Mouse (Mus musculus): ENCODE measurements at regions not wholly inside any gene's neighbourhood (a gene's known extent, or its start where the extent isn't known, plus 50 kb on each side); places are given as distances from the start of the nearest gene placed in this dataset.

DNA sequence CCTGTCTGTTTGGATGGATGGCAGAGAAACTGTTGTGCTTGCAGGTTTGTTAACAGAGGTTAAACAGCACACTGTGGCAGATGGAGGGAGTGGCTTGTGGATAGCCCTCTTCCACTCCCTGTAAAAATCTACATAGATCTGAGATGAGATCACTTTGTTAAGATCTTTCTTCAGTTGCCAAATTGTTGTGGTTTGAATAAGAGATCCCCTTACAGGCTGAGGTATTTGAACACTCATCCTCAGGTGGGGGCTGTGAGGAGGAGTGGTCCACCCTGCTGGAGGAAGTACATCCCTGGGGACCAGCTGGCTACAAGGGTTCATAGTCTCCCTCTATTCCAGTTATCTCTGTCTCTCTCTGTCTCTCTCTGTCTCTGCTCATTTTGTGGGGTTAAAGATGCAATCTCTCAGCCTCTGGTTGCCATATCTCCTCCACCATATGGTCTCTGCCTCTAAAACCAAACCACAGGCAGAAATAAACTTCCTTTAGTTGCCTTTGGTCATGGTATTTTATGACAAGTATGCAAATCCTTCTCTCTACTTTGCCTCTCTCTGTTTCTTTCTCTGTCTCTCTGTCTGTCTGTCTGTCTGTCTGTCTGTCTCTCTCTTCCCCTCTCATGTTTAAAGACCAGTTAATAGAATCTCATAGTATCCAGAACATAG lies 194.0 kb upstream of the Tgfbr2 start:
- no peak overlapping the region for H3K27ac ChIP-seq (ENCODE audit: insufficient read depth, low read depth, low read length, poor library complexity, severe bottlenecking)
- H3K9ac ChIP-seq (ENCODE audit: insufficient read depth, low read depth, low read length, poor library complexity, severe bottlenecking), result no peak overlapping the region
- no peak overlapping the region for H3K4me3 ChIP-seq (ENCODE audit: insufficient read depth in 1 of 2, low read depth in 1 of 2, low read length in 2 of 2, poor library complexity in 1 of 2, severe bottlenecking in 1 of 2)
- TF ChIP-seq MAFK (IDR thresholded peaks at IDR 0.05; ENCODE audit: insufficient read depth, low read depth, low read length) (no peak), CHD2 (IDR thresholded peaks at IDR 0.05; ENCODE audit: low read depth, low read length) (no peak), ZC3H11A (IDR thresholded peaks at IDR 0.05; ENCODE audit: borderline replicate concordance, low read depth, low read length) (no peak), HCFC1 (IDR thresholded peaks at IDR 0.05; ENCODE audit: borderline replicate concordance, insufficient read depth, low read length) (no peak), ZNF384 (IDR thresholded peaks at IDR 0.05; ENCODE audit: low read depth, low read length) (no peak)
- H3K4me1 ChIP-seq (ENCODE audit: control insufficient read depth in 2 of 2, insufficient read depth in 2 of 2, low read length in 2 of 2, poor library complexity in 1 of 2), result no peaks in the 10 kb centered on the region
- no peaks in the 10 kb centered on the region for H3K36me3 ChIP-seq (ENCODE audit: control insufficient read depth, insufficient read depth, low read length, poor library complexity, severe bottlenecking)
- H3K9me3 ChIP-seq (ENCODE audit: control insufficient read depth, insufficient read depth, low read depth, low read length), result no peaks in the 10 kb centered on the region
- in situ Hi-C loops (cut with MboI; ENCODE audit: low sequenced_read_pairs in 2 of 2, unreplicated experiment in 2 of 2), result no loop called here
- DNase-seq (ENCODE audit: low read depth, low spot score), result no peak

DNA sequence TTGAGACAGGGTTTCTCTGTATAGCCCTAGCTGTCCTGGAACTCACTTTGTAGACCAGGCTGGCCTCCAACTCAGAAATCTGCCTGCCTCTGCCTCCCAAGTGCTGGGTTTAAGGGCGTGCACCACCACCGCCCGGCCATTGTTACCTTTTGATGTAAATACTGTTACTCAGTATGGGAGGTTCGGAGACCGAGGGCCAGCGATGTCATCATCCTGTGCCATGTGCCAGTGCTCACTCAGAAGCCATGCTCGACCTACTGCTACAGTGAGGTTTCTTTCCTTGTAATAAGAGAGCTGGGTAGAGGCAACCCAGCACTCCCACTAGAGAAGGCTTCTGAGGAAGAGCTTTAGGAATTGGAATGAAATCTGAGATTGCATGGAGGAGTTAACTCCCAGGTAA lies 191.6 kb upstream of the Tgfbr2 start:
- DNase-seq (ENCODE audit: low read depth, low spot score), result no peak
- Histone ChIP-seq H3K27ac (ENCODE audit: insufficient read depth, low read depth, low read length, poor library complexity, severe bottlenecking) (no peak overlapping the region), H3K36me3 (ENCODE audit: control insufficient read depth, insufficient read depth, low read length, poor library complexity, severe bottlenecking) (no peaks in the 10 kb centered on the region), H3K9me3 (ENCODE audit: control insufficient read depth, insufficient read depth, low read depth, low read length) (no peaks in the 10 kb centered on the region), H3K4me3 (ENCODE audit: insufficient read depth in 1 of 2, low read depth in 1 of 2, low read length in 2 of 2, poor library complexity in 1 of 2, severe bottlenecking in 1 of 2) (no peak overlapping the region), H3K9ac (ENCODE audit: insufficient read depth, low read depth, low read length, poor library complexity, severe bottlenecking) (no peak overlapping the region), H3K4me1 (ENCODE audit: control insufficient read depth in 2 of 2, insufficient read depth in 2 of 2, low read length in 2 of 2, poor library complexity in 1 of 2) (no peaks in the 10 kb centered on the region)
- TF ChIP-seq HCFC1 (IDR thresholded peaks at IDR 0.05; ENCODE audit: borderline replicate concordance, insufficient read depth, low read length) (no peak), MAFK (IDR thresholded peaks at IDR 0.05; ENCODE audit: insufficient read depth, low read depth, low read length) (no peak), ZNF384 (IDR thresholded peaks at IDR 0.05; ENCODE audit: low read depth, low read length) (no peak), CHD2 (IDR thresholded peaks at IDR 0.05; ENCODE audit: low read depth, low read length) (no peak), ZC3H11A (IDR thresholded peaks at IDR 0.05; ENCODE audit: borderline replicate concordance, low read depth, low read length) (no peak)
- in situ Hi-C loops (cut with MboI; ENCODE audit: low sequenced_read_pairs in 2 of 2, unreplicated experiment in 2 of 2), result no loop called here

DNA sequence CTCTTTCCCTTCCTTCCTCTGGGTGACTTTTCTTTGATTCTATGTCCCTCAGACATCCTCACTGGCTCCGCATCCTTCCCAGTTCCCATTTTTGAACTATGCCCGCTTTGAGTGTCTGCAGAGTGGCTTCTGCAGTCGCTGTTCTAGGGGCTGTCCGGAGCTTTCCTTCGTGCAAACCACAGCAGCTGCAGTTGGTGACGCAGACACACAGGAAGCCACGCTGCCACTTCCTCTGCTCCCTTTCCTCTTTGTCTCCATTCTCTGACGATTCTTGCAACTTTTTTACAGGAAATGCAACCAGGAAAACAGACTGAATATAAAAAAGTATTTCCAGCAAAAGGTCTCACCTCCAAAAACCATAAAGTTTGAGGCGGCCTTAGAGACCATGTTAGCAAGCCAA lies 191.0 kb upstream of the Tgfbr2 start:
- DNase-seq (ENCODE audit: low read depth, low spot score), result no peak
- no peak for TF ChIP-seq HCFC1 (IDR thresholded peaks at IDR 0.05; ENCODE audit: borderline replicate concordance, insufficient read depth, low read length)
- TF ChIP-seq MAFK (IDR thresholded peaks at IDR 0.05; ENCODE audit: insufficient read depth, low read depth, low read length), result no peak
- no peak for TF ChIP-seq ZNF384 (IDR thresholded peaks at IDR 0.05; ENCODE audit: low read depth, low read length)
- TF ChIP-seq ZC3H11A (IDR thresholded peaks at IDR 0.05; ENCODE audit: borderline replicate concordance, low read depth, low read length), result no peak
- TF ChIP-seq CHD2 (IDR thresholded peaks at IDR 0.05; ENCODE audit: low read depth, low read length), result no peak
- no peaks in the 10 kb centered on the region for H3K9me3 ChIP-seq (ENCODE audit: control insufficient read depth, insufficient read depth, low read depth, low read length)
- no peak overlapping the region for H3K9ac ChIP-seq (ENCODE audit: insufficient read depth, low read depth, low read length, poor library complexity, severe bottlenecking)
- H3K36me3 ChIP-seq (ENCODE audit: control insufficient read depth, insufficient read depth, low read length, poor library complexity, severe bottlenecking), result no peaks in the 10 kb centered on the region
- H3K4me3 ChIP-seq (ENCODE audit: insufficient read depth in 1 of 2, low read depth in 1 of 2, low read length in 2 of 2, poor library complexity in 1 of 2, severe bottlenecking in 1 of 2), result no peak overlapping the region
- no peak overlapping the region for H3K27ac ChIP-seq (ENCODE audit: insufficient read depth, low read depth, low read length, poor library complexity, severe bottlenecking)
- in situ Hi-C loops (cut with MboI; ENCODE audit: low sequenced_read_pairs in 2 of 2, unreplicated experiment in 2 of 2), result no loop called here
- no peaks in the 10 kb centered on the region for H3K4me1 ChIP-seq (ENCODE audit: control insufficient read depth in 2 of 2, insufficient read depth in 2 of 2, low read length in 2 of 2, poor library complexity in 1 of 2)

DNA sequence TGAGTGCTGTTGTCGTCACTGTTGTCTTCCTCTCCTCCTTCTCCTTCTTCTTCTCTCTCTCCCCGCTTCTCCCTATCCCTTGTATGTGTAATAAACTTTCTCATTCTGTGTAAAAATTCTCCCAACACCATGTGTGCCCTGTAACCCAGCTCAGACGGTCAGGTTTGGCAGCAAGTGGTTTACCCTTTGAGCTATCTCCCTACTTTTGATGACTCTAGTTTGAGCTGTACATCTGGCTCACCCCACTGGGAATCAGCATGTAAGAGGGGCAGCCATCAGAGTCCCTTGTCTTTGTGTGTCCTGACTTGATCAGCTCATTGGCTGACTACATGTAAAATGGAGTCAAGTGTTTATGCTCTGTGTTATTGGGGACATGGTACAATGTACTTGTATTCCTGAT lies 190.5 kb upstream of the Tgfbr2 start:
- TF ChIP-seq MAFK (IDR thresholded peaks at IDR 0.05; ENCODE audit: insufficient read depth, low read depth, low read length) (no peak), HCFC1 (IDR thresholded peaks at IDR 0.05; ENCODE audit: borderline replicate concordance, insufficient read depth, low read length) (no peak), ZNF384 (IDR thresholded peaks at IDR 0.05; ENCODE audit: low read depth, low read length) (no peak), CHD2 (IDR thresholded peaks at IDR 0.05; ENCODE audit: low read depth, low read length) (no peak), ZC3H11A (IDR thresholded peaks at IDR 0.05; ENCODE audit: borderline replicate concordance, low read depth, low read length) (no peak)
- no peak overlapping the region for H3K4me3 ChIP-seq (ENCODE audit: insufficient read depth in 1 of 2, low read depth in 1 of 2, low read length in 2 of 2, poor library complexity in 1 of 2, severe bottlenecking in 1 of 2)
- H3K9ac ChIP-seq (ENCODE audit: insufficient read depth, low read depth, low read length, poor library complexity, severe bottlenecking), result no peak overlapping the region
- H3K27ac ChIP-seq (ENCODE audit: insufficient read depth, low read depth, low read length, poor library complexity, severe bottlenecking), result no peak overlapping the region
- H3K4me1 ChIP-seq (ENCODE audit: control insufficient read depth in 2 of 2, insufficient read depth in 2 of 2, low read length in 2 of 2, poor library complexity in 1 of 2), result no peaks in the 10 kb centered on the region
- in situ Hi-C loops (cut with MboI; ENCODE audit: low sequenced_read_pairs in 2 of 2, unreplicated experiment in 2 of 2), result no loop called here
- no peak for DNase-seq (ENCODE audit: low read depth, low spot score)
- H3K36me3 ChIP-seq (ENCODE audit: control insufficient read depth, insufficient read depth, low read length, poor library complexity, severe bottlenecking), result no peaks in the 10 kb centered on the region
- no peaks in the 10 kb centered on the region for H3K9me3 ChIP-seq (ENCODE audit: control insufficient read depth, insufficient read depth, low read depth, low read length)
